Mouse (Mus musculus): ENCODE results near the gene Rmdn2. TPM values are rescaled to one million over a fixed set of nuclear protein-coding genes. Genes with fewer than 3 reads are reported as not detected.

Gene Rmdn2
- total RNA-seq, 2 experiments from 2014 or later: 13.4 to 13.5 TPM

DNA sequence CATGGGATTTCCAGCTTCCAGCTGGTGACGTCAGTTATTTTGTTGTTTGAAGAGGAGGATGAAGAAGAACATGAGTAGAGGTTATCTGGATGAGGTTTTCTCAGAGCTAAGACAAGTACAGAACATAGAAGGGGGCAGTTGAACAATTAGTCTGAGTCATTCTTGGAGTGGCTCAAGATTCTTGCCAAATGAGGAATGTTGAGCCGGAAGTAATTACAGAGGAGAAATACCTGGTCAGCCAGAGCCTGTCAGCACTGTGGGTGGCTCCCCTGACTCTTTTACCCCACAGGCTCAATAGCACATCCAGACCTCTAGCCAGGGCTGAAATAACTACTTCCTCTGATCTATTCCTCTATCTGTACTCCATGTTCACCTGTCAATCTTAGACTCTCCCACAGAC, 59.2 kb downstream of the Rmdn2 start:
- Histone ChIP-seq H3K27ac (no peak overlapping the region), H3K4me3 (no peak overlapping the region)
- DNase-seq: no peak
- no peak for TF ChIP-seq CTCF (IDR thresholded peaks at IDR 0.05)
- intact Hi-C loops (cut with DNase I): no loop called here

DNA sequence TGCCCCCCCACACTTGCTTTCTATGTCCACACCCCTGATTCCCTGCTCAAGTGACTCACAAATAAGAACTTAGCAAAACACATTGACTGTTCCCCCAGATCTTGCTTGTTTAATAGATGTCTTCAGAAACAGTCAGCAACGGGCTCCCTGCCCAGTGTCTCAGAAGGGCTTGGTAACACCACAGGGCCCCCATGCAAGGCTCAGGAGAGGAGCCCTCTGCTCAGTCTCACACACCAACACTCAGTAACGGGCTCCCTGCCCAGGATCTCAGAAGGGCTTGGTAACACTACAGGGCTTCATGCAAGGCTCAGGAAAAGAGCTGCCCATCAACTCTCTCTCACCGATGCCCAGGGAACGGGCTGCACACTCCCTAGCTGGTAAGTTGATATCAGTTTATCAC, 83.4 kb downstream of the Rmdn2 start:
- intact Hi-C loops (cut with DNase I): no loop called here
- DNase-seq: no peak
- Histone ChIP-seq H3K27ac (no peak overlapping the region), H3K4me3 (no peak overlapping the region)
- no peak for TF ChIP-seq CTCF (IDR thresholded peaks at IDR 0.05)

DNA sequence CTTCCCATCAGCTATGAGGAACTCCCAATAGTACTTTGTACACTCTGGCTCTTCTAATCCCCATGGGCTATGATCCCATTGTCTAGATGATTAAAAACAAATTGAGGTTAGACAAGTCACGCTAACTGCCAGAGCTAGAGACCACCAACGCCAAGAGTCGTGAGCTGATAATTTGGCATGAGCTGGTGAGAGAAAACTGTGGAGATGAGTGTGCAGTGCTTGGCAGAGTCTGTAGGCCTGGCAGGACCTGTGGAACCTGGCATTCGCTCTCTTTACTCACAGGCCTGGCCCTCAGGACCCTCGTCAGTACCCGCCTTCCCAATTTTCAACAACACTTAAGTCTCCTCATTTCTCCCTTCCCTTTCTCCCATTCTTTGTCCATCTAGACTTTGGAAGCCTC, 83.9 kb downstream of the Rmdn2 start:
- TF ChIP-seq CTCF (IDR thresholded peaks at IDR 0.05): no peak
- intact Hi-C loops (cut with DNase I): no loop called here
- H3K27ac ChIP-seq: no peak overlapping the region

DNA sequence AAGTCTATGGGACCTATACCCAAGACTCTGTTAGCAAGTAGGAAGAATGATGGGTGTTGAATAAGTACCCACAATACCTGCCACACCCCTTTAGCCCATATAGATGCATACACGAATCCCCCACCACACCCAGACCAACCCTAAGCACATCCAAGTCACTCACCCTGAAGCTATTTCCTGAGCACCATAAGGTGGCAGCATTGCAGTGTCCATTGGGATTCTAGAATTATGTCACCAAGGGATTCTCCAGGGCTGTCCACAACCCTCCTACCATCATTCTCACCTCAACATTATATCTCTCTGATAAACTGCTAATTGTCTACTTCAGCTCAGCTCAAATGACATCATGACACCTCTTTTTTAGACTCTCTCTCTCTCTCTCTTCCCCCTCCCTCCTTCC, 87.5 kb downstream of the Rmdn2 start:
- intact Hi-C loops (cut with DNase I): loop anchor here (2.0 kb wide), 1 partner anchor 140 kb away; no protein-coding TSS in a partner anchor
- Histone ChIP-seq H3K4me3 (no peak overlapping the region), H3K27ac (no peak overlapping the region)
- DNase-seq: no peak
- peak; percentile 63 for TF ChIP-seq CTCF (IDR thresholded peaks at IDR 0.05)

More for the DNA sequence above, 83.9 kb downstream of the Rmdn2 start:
- no peak for DNase-seq
- no peak overlapping the region for H3K4me3 ChIP-seq

DNA sequence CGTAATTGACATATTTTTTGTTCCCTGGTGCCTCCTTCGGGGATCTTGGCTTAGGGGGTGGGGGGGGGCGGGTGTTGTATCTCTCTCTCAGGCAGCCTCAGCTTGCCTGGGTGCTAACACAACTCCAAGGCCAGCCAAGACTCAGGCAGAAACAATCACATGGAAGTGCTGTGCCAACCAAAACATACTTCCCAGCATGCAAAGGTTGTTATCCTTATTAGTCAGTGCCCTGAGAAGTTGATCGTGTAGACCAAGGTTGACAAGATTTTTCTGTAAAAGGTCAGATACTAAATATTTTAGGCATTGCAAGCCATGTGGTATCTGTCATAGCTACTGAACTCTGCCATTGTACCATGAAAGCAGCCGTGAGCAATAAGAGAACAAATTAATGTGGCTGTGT, 89.2 kb downstream of the Rmdn2 start:
- no peak for TF ChIP-seq CTCF (IDR thresholded peaks at IDR 0.05)
- intact Hi-C loops (cut with DNase I): no loop called here
- no peak for DNase-seq
- Histone ChIP-seq H3K4me3 (no peak overlapping the region), H3K27ac (no peak overlapping the region)

DNA sequence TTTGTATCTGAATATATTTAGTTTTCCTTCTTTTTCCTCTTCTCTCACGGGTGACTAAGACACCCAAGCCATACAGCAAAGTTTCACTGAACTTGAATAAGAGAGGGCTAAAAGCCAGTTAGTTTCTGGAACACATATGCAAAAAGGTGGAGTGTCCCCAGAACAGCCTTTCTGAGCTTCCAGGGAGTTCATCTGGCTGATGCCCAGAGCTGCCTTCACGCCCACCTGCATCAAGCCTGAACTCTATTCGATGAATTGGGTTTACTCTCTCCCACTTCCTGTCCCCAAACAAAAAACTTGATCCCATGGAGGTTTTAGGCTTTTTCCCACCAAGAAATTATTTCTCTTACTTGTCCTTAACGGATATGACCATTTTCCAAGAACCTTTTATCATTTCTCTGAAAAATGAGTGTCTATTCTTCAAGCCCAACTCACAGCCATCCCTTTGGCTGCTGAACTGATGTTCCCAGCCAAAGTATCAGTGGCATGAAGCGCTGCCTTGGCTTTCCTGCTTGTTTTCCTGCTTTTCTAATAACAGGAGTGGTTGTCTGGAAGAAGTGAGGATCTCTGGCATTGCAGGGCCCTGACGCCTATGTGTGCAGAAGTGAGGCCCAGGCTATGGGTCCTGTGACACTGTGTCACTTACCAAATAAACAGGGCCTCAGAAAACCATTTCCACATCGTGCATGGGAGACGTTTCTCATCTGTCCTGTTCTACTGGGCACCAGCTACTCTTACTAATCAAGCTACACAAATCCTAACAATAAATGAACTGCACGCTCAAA, 94.2 kb downstream of the Rmdn2 start:
- intact Hi-C loops (cut with DNase I): no loop called here
- no peak for TF ChIP-seq CTCF (IDR thresholded peaks at IDR 0.05)
- peak; percentile 32 for DNase-seq
- no peak overlapping the region for H3K4me3 ChIP-seq
- H3K27ac ChIP-seq: peak overlapping the region; percentile 17; the same call in 1 of the 2 replicates

DNA sequence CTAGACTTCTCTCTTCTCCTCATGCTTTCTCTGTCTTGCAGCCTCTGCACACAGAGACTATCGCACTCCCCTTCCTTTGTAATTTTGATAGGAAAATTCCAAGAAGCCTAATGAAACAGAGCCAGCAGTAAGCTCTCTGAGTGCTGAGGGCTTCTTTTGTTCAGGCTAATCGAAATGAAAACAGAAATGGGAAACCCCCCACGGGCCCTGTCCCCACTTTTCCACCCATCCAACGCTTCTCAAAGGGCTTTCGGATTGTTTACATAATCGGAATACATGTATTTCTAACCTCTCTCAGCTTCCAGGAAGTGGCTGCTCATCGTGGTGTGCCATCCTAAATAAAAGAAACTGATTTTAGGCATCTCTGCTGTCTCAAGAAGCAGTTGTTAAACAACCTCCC, 96.5 kb downstream of the Rmdn2 start:
- TF ChIP-seq CTCF (IDR thresholded peaks at IDR 0.05): no peak
- Histone ChIP-seq H3K27ac (no peak overlapping the region), H3K4me3 (no peak overlapping the region)
- no peak for DNase-seq
- intact Hi-C loops (cut with DNase I): no loop called here

DNA sequence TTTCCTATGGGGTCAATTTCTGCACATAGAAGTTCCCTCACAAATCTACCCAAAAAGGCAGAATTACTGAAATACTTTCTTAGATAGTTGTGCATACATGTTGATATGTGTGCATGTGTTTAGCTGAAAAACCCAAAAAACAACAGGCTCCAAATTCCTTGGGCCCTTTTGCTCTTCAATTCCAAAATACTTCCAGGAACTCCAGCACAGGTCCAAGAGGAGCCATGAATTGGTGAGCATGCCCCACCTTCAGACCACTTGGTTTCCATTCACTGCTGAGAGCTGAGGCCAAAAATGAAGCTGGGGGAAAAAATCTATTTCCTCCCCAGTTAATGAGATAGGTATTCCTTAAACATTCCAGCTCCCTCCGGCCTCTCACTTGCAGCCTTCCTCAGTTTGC, 98.1 kb downstream of the Rmdn2 start:
- Histone ChIP-seq H3K27ac (no peak overlapping the region), H3K4me3 (no peak overlapping the region)
- intact Hi-C loops (cut with DNase I): no loop called here
- no peak for TF ChIP-seq CTCF (IDR thresholded peaks at IDR 0.05)
- no peak for DNase-seq

DNA sequence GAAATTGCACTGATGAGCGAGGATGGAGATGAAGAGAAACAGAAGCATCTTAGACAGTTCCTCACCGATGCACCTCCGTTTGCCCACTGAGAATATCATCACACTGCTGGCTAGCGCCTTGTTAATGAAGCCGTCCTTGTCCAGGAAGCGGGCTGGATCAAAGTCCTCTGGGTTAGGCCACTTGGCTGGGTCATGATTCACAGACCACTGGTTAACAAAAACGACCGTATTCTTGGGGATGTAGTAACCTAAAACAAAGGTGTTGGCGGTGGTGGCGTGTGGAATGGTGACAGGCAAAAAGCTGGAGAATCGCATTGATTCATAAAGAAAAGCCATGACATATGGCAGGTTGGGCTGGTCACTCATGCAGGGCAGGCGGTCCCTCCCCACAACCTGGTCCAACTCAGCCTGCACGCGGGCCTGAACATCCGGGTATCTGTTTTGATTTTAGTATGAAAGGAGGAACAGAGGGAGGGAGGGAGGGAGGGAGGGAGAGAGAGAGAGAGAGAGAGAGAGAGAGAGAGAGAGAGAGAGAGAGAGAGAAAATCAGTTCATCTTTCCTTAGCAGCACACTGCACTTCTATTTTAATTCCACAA, 98.7 kb downstream of the Rmdn2 start:
- Histone ChIP-seq H3K27ac (no peak overlapping the region), H3K4me3 (no peak overlapping the region)
- no peak for DNase-seq
- no peak for TF ChIP-seq CTCF (IDR thresholded peaks at IDR 0.05)
- intact Hi-C loops (cut with DNase I): no loop called here

DNA sequence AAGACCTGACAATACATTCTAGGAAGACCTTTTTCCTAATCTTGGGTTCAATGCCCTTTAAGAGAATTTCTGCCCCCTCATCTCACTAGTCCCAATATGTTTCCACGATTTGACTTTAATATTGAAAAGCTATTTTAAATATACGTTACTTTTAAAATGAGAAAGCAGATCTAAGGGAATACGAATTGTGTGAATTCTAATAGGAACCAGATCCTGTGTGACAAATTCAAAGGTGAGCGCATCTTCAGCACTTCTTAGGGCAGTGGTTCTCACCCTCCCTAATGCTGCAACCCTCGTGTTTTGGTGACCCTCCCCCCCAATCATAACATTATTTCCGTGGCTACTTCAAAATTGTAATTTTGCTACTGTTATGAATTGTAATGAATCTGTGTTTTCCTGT, 100.3 kb downstream of the Rmdn2 start:
- Histone ChIP-seq H3K4me3 (no peak overlapping the region), H3K27ac (no peak overlapping the region)
- no peak for DNase-seq
- TF ChIP-seq CTCF (IDR thresholded peaks at IDR 0.05): no peak
- intact Hi-C loops (cut with DNase I): no loop called here

DNA sequence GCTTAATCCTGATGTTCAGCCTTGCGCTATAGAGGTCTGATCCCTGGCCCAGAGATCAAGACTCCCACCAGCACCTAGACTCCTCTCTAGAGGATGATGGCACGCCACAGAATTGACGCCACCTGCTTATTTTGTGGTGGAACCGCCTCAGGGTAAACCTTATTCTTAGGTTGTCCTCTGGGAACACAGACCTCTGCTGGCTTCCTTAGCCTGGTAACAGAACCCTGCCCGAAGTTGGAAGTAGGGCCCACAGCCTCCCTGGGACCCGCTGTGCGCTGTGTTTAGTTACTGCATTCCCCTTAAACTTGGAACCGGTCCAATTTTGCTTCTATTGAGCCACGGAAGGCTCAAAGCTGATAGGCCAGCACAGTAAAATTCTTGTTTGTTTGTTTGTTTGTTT, 100.9 kb downstream of the Rmdn2 start:
- intact Hi-C loops (cut with DNase I): no loop called here
- DNase-seq: no peak

DNA sequence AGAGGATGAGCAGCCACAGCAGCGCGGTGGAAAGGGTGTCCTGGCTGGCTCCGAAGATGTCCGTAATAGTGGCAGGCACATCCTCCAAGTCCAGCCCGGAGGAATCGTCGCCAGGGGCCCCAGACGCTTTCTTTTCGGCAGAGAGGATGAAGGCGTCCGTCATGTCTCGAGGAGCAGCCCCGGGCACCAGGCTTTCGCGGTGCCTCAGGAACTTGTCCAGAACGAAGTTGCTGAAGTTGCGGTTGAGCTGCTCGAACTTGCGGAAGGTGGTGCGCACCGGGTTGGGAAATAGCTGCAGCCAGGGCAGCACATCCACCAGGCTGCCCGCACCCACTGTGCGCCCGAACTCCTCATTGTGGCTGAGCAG, 101.6 kb downstream of the Rmdn2 start:
- peak overlapping the region; percentile 66 for H3K4me3 ChIP-seq
- DNase-seq: peak; percentile 26
- intact Hi-C loops (cut with DNase I): no loop called here
- TF ChIP-seq CTCF (IDR thresholded peaks at IDR 0.05): no peak
- no peak overlapping the region for H3K27ac ChIP-seq

More for the DNA sequence above, 100.9 kb downstream of the Rmdn2 start:
- TF ChIP-seq CTCF (IDR thresholded peaks at IDR 0.05): no peak
- Histone ChIP-seq H3K27ac (no peak overlapping the region), H3K4me3 (no peak overlapping the region)

DNA sequence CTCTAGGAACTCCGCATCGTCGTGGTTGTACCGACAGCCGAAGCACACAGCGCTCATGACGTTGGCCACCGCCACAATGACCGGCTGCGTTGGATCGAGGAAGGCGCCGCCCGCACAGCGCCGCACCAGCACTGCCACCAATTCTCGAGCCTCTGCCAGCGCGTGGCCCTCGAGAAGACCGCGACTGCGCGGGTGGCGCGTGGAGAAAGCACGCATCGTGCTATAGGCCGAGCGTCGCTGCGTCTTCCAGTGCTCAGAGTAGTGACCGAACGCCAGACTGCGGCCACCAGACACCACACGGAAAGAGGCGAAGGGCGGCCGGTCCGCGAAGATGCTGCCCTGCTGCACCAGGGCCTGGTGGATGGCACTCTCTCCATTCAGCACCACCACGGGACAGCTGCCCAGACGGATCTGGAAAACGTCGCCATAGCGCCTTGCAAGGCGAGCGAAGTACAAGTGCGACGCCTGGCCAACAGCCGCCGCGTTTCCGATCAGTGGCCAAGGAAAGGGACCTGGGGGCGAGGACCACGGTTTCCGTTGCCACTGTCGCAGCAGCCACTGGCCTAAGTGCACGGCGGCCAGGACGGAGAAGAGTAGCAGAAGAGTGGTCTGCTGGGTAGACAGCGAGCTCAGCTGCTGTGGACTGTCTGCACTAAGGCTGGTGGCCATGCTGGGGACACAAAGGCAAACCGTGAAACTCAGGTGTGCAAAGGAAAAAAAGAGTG, 102.1 kb downstream of the Rmdn2 start:
- H3K27ac ChIP-seq: 0 out of 2 replicates have a peak overlapping the region, but pooled peaks have one; percentile 12
- TF ChIP-seq CTCF (IDR thresholded peaks at IDR 0.05): no peak
- H3K4me3 ChIP-seq: peak overlapping the region; percentile 66
- intact Hi-C loops (cut with DNase I): no loop called here
- peak; percentile 50 for DNase-seq
